Mouse (Mus musculus) midbrain, embryonic 11.5 days (tissue): Measurements from ENCODE around the gene Slc12a5. TPM values are rescaled to one million over a fixed set of nuclear protein-coding genes. Genes with fewer than 3 reads are reported as not detected.

ENCODE experiments used
- ATAC-seq: fragments of 200-750 bp; cut with Nextera tagmentation; 2 replicates; pipeline ENCODE4 v1.8.0; 2017; ENCODE audit warnings: moderate TSS enrichment, moderate library complexity; ENCODE audit not compliant: low FRiP score
- DNase-seq: peaks from one replicate; pipeline ENCODE4 v3.0.0; 2015; ENCODE audit warnings: low spot score; ENCODE audit errors: missing footprints
- H3K27ac ChIP-seq: fragments of 300-500 bp; sonication (generic); 2 replicates; pipeline ENCODE4 v1.5.1; 2014; ENCODE audit warnings: low read depth, low read length
- H3K27me3 ChIP-seq: fragments of 300-500 bp; sonication (generic); 2 replicates; pipeline ENCODE4 v1.6.1; 2014; ENCODE audit warnings: mild to moderate bottlenecking, low read length, moderate library complexity, mixed read lengths; ENCODE audit not compliant: control insufficient read depth, insufficient read depth
- H3K36me3 ChIP-seq: fragments of 300-500 bp; sonication (generic); 2 replicates; pipeline ENCODE4 v1.6.1; 2014; ENCODE audit warnings: mild to moderate bottlenecking, low read length, moderate library complexity, mixed read lengths; ENCODE audit not compliant: control insufficient read depth, insufficient read depth
- H3K4me1 ChIP-seq: fragments of 300-500 bp; sonication (generic); 2 replicates; pipeline ENCODE4 v1.6.1; 2014; ENCODE audit warnings: low read length; ENCODE audit not compliant: control insufficient read depth, insufficient read depth
- H3K4me2 ChIP-seq: fragments of 300-500 bp; sonication (generic); 2 replicates; pipeline ENCODE4 v1.6.1; 2014; ENCODE audit warnings: mild to moderate bottlenecking, moderate library complexity
- H3K4me3 ChIP-seq: fragments of 300-500 bp; sonication (generic); 2 replicates; pipeline ENCODE4 v1.5.1; 2014; ENCODE audit warnings: low read depth, low read length
- H3K9ac ChIP-seq: fragments of 300-500 bp; sonication (generic); 2 replicates; pipeline ENCODE4 v1.6.1; 2014; ENCODE audit warnings: low read length
- H3K9me3 ChIP-seq: fragments of 300-500 bp; sonication (generic); 2 replicates; pipeline ENCODE4 v1.6.1; 2016; ENCODE audit warnings: low read length; ENCODE audit not compliant: control insufficient read depth
- WGBS: fragments of 180-500 bp; shearing (Covaris S2); extraction: QIAGEN DNeasy Blood & Tissue Kit; methylation state at CpG from one replicate; pipeline ENCODE4 v1.1.7; 2014; 5-methylcytosine and 5-hydroxymethylcytosine counted together
- polyA plus RNA-seq: library from polyadenylated mRNA; unstranded; fragments of >200 nt; fragmentation: Nextera tagmentation; extraction: Ambion mirVana; gene quantifications from 2 replicates; pipeline ENCODE4 v1.2.1, GENCODE M21; 2014

Gene Slc12a5
- polyA plus RNA-seq, 1 experiment from 2014 or later, result 3.0 TPM

GRCm38 (mm10) chr2:165043090-165043636 lies 82.6 kb downstream of the Slc12a5 start:
- Histone ChIP-seq H3K4me2 (peak overlapping the region; percentile 33), H3K27me3 (no peaks in the 10 kb centered on the region), H3K9ac (no peak overlapping the region), H3K9me3 (no peaks in the 10 kb centered on the region), H3K4me3 (0 out of 2 replicates have a peak overlapping the region, but pooled peaks have one; percentile 9), H3K27ac (no peak overlapping the region), H3K36me3 (no peaks in the 10 kb centered on the region), H3K4me1 (peaks cover 8% of the 10 kb centered on the region)
- DNase-seq, result peak; percentile 92
- ATAC-seq, result peak; percentile 30; the same call in 1 of the 2 replicates
- WGBS, result 8% methylated on average over 17 of the region's 17 CpGs

GRCm38 (mm10) chr2:165043729-165044128 lies 83.1 kb downstream of the Slc12a5 start:
- peak; percentile 30; the same call in 1 of the 2 replicates for ATAC-seq
- 64% methylated on average over 2 of the region's 2 CpGs for WGBS
- H3K27ac ChIP-seq, result no peak overlapping the region

GRCm38 (mm10) chr2:165049044-165049443 lies 88.4 kb downstream of the Slc12a5 start:
- H3K9ac ChIP-seq, result no peak overlapping the region
- peaks cover 6% of the 10 kb centered on the region for H3K4me1 ChIP-seq
- H3K27ac ChIP-seq, result no peak overlapping the region
- no peaks in the 10 kb centered on the region for H3K36me3 ChIP-seq
- 64% methylated on average over 5 of the region's 5 CpGs for WGBS
- H3K9me3 ChIP-seq, result no peaks in the 10 kb centered on the region
- no peaks in the 10 kb centered on the region for H3K27me3 ChIP-seq
- no peak for DNase-seq
- no peak overlapping the region for H3K4me2 ChIP-seq
- H3K4me3 ChIP-seq, result no peak overlapping the region
- ATAC-seq, result no peak

More at GRCm38 (mm10) chr2:165043729-165044128, 83.1 kb downstream of the Slc12a5 start:
- Histone ChIP-seq H3K4me1 (peaks cover 8% of the 10 kb centered on the region), H3K36me3 (no peaks in the 10 kb centered on the region), H3K9me3 (no peaks in the 10 kb centered on the region), H3K4me2 (no peak overlapping the region), H3K27me3 (no peaks in the 10 kb centered on the region), H3K4me3 (no peak overlapping the region), H3K9ac (no peak overlapping the region)
- no peak for DNase-seq

Other genes starting within 250 kb of the Slc12a5 start
- not detected in 2 replicates for gene Spint5, start 245.5 kb upstream of the Slc12a5 start, polyA plus RNA-seq
- gene Wfdc3, start 214.9 kb upstream of the Slc12a5 start, polyA plus RNA-seq, result 0.66 and 0.85 TPM in 2 replicates
- gene Dnttip1, start 214.8 kb upstream of the Slc12a5 start, polyA plus RNA-seq, result 75.9 and 82.5 TPM in 2 replicates
- 520 and 544 TPM in 2 replicates for gene Ube2c, start 190.9 kb upstream of the Slc12a5 start, polyA plus RNA-seq
- gene Tnnc2, start 180.8 kb upstream of the Slc12a5 start, polyA plus RNA-seq, result not detected in 2 replicates
- 10.4 and 11.7 TPM in 2 replicates for gene Snx21, start 175.0 kb upstream of the Slc12a5 start, polyA plus RNA-seq
- gene Acot8, start 155.9 kb upstream of the Slc12a5 start, polyA plus RNA-seq, result 10.2 and 12.6 TPM in 2 replicates
- 11.4 and 12.6 TPM in 2 replicates for gene Zswim3, start 155.7 kb upstream of the Slc12a5 start, polyA plus RNA-seq
- gene Zswim1, start 138.1 kb upstream of the Slc12a5 start, polyA plus RNA-seq, result 22.0 and 23.2 TPM in 2 replicates
- not detected in 2 replicates for gene Spata25, start 132.3 kb upstream of the Slc12a5 start, polyA plus RNA-seq
- gene Ctsa, start 127.9 kb upstream of the Slc12a5 start, polyA plus RNA-seq, result 84.8 and 89.7 TPM in 2 replicates
- gene Neurl2, start 127.3 kb upstream of the Slc12a5 start, polyA plus RNA-seq, result 3.8 and 4.5 TPM in 2 replicates
- gene Pltp, start 103.1 kb upstream of the Slc12a5 start, polyA plus RNA-seq, result 91.8 and 97.3 TPM in 2 replicates
- gene Pcif1, start 81.5 kb upstream of the Slc12a5 start, polyA plus RNA-seq, result 62.0 and 65.7 TPM in 2 replicates
- 8.2 and 8.8 TPM in 2 replicates for gene Zfp335, start 49.0 kb upstream of the Slc12a5 start, polyA plus RNA-seq
- 1.9 and 2.0 TPM in 2 replicates for gene Mmp9, start 20.0 kb upstream of the Slc12a5 start, polyA plus RNA-seq
- gene Ncoa5, start 74.1 kb downstream of the Slc12a5 start, polyA plus RNA-seq, result 76.9 and 85.6 TPM in 2 replicates
- gene Cd40, start 94.8 kb downstream of the Slc12a5 start, polyA plus RNA-seq, result 5.6 and 7.3 TPM in 2 replicates
- not detected in 2 replicates for gene 1700025C18Rik, start 129.9 kb downstream of the Slc12a5 start, polyA plus RNA-seq